Mouse (Mus musculus) yolk sac, embryonic 10.5 days (tissue): ENCODE results near the gene Gm20388.

Source experiments
- DNase-seq: peaks from one replicate; pipeline ENCODE4 v3.0.0-alpha.2; 2017; ENCODE audit warnings: low spot score

The Gm20388 gene

DNA sequence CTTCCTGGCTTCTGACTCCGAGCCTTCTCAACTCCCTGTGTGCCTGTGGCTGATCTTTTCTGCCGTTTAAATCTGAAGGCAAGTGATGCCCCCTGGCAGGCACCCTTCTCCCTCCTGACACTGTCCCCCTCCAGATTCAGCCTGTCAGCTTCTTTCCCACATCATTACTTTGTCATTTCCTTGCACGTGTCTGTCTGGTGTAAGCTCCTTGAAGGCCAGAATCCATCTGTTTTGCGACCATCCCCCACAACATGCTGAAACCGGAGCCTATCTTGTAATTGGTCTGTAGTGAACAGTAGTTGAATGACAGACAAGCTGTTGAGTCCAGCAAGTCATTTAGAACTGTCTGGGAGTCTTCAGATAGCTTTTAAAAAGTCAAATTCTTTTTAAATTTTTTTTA is 134.8 kb downstream of the Gm20388 start:
- DNase-seq, result no peak

DNA sequence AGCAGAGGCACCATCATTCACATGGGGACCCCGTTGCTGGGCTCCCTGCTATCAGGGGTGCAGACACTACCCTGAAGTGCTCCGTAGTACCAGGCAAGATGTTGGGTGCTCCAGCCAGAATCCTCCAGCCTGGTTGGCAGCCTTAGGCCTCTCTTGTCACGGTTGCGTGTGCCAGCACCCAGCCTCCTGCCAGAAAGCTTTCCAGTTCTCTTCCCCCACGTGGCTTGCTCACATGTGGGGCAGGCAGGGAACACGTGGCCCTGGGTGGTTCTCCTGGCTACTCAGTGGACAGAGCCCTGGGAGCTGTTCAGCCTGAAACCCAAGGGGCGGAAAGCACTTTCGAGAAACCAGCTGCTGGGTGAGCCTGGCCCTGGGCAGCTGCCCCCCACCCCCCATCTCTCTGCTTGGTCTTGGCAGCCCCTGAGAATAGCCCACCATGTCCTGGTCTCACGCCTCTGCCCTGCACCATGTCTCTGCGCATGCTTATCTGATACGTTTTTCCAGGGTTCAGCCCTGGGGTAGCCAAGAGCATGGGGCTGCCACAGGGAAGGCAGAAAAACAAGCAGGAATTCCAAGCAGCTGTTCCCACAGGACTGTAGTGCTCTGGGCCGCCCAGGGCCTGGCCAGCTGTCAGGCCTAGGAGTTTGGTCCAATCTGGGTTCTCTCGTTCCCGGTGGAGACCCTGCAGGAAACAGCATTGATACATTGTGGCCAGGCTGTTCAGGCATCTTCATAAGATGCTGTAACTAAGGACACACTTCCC is 135.8 kb downstream of the Gm20388 start:
- peak; percentile 23 for DNase-seq

DNA sequence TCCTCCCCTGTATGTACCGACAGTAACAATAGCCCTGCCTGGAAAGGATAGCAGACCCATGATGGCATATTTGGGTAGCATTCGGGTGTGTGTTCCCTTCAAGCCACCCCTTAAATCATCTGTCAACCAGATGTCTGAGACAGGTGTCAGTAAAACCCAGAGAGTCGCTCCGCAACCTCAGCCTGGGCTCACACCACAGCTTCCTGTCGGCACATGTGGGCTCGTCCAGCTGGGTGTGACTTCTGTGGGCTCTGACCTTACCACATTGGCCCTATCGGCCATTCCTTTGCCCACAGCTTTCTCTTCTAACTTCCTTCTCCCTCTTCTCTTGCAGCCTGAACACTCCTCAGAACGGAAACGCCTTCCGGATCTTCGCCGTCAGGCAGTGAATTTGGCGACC is 139.3 kb downstream of the Gm20388 start:
- DNase-seq, result no peak

GRCm38 (mm10) chr8:120050376-120050775 is 139.7 kb downstream of the Gm20388 start:
- no peak for DNase-seq

DNA sequence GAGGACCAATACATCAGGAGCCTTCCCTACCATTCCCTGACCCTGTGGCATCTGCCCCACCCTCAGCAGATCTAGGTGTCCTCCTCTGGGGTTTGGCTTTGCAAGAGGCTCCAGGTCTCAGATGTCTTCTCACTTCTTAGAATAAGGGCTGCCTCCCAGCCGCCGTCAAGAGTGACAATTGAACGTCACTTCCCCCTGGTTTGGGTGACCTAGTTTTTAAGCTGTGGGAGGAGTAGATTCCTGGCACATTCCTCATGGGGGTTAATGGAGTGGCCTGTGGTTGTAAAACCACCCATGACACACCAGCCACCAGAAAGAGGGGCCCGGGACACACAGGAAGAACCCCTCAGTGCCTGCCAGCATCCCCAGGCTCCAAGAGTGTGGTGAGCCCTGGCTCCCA is 140.4 kb downstream of the Gm20388 start:
- DNase-seq, result no peak

DNA sequence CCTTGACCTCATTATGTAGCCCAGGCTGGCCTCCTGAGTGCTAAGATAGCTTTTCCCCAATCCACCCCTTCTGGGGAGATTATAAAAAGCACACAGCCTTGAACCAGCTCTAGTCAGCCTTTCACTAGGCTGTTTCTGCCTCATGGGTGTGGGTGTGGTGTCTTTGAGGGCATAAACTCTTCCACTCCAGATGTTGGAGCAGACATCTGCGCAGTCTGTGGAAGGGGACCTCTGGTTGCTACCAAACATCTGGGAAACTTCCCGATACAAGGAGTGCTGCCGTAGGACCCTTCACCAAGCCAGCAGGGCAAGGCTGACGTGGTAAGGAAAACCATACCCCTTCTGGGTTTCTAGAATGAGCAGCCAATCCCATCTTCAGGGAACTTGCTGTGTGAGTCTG is 141.3 kb downstream of the Gm20388 start:
- no peak for DNase-seq

GRCm38 (mm10) chr8:120052318-120052717 is 141.7 kb downstream of the Gm20388 start:
- no peak for DNase-seq

DNA sequence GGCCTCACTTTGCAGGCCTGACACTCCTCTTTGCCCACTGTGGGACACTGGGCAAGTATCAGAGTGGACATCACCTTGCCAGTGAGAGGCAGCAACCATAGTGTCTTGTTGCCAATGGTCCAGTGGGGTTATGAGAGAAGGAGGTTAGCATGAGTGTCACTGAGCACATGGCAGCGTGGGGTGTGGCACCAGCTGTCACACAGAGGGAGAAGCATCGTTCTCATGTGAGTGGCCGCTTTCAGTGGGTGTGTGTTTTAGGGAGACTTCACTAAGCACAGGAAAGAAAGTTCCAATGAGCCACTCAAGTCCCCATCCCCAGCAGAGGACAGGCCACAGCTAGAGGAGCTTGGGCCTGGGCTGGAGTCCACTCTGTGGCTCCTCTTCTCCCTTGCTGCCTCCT is 144.2 kb downstream of the Gm20388 start:
- no peak for DNase-seq

DNA sequence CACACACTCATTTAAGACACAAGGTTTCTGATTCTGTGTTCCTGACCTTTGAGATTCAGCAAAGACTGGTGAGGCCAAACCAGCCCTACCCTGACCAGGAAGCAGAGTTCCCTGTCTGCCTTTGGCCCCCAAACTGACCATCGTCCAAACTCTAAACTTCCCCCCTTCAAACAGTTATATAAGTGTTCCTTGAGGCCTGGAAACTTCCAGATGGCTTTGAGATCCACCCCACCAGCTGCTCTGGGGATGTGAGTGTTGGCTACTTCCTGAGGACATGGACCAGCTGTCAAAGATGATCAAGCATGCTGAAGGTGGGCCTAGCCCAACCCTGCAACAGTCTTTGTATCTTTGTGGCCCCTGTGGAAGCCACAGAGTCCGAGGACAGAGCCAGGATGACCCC is 146.4 kb downstream of the Gm20388 start:
- no peak for DNase-seq

- DNase-seq, result no peak
Measured at GRCm38 (mm10) chr8:120062742-120063141, 152.1 kb downstream of the Gm20388 start.

DNA sequence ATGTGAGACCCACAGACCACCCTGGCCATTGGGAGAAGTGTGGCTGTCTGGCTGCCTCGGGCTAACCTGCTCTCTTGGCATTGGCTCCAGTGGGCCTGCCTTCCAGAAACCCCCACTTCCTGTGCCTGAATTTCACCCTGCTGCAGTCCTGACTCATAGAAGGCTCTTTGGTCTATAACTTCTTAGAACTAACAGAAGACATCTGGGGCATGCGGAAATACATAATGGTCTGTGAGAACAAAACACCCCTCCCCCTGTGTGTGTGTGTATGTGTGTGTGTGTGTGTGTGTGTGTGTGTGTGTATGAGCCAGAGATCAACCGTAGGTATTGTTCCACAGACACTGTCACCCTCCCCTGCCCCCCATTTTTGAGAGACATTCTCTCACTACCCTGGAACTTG is 152.7 kb downstream of the Gm20388 start:
- DNase-seq, result no peak

- no peak for DNase-seq
Measured at GRCm38 (mm10) chr8:120065611-120066010, 155.0 kb downstream of the Gm20388 start.

- no peak for DNase-seq
Measured at GRCm38 (mm10) chr8:120066226-120066625, 155.6 kb downstream of the Gm20388 start.

GRCm38 (mm10) chr8:120067936-120068668 is 157.5 kb downstream of the Gm20388 start:
- no peak for DNase-seq

DNA sequence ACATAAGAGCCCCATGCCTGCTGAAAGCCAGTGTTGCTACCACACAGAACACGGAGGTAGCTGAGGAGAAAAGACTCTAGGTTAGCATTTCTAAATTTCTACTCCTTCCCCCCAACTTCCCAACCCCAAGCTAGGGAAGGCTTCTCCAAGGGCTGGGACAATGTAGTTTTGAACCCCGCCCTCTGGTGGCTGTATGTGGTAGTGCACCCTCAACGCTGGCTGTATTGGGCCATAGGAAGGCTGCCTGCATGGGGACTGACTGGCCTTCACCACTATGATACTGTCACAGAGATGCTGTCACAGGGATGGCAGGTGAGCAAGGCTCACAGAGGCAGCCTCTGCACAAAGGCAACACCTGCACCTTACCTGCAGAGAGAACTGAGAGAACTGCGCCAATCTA is 161.0 kb downstream of the Gm20388 start:
- DNase-seq, result peak; percentile 73

- no peak for DNase-seq
Measured at GRCm38 (mm10) chr8:120072259-120072658, 161.6 kb downstream of the Gm20388 start.

DNA sequence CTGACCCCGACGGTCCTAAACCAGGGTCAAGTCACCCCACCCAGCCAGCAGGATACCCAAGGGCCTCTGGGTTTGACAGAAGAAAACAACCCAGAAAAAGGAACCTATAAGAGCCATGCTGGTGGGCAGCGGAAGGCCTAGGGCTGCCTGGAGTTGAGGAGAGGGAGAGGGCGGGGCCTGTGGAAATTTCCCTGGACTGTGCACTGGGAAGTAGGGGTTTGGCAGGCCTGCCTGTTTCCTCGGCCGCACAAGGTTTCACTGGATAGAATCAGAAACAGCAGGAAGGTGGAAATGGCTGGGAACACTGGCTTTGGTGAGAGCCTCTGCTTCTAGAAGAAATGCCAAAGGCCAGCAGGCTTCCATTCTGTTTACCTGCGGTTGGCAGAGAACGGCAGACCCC is 162.2 kb downstream of the Gm20388 start:
- no peak for DNase-seq

- no peak for DNase-seq
Measured at GRCm38 (mm10) chr8:120074516-120074915, 163.9 kb downstream of the Gm20388 start.

- no peak for DNase-seq
Measured at GRCm38 (mm10) chr8:120075347-120075746, 164.7 kb downstream of the Gm20388 start.

DNA sequence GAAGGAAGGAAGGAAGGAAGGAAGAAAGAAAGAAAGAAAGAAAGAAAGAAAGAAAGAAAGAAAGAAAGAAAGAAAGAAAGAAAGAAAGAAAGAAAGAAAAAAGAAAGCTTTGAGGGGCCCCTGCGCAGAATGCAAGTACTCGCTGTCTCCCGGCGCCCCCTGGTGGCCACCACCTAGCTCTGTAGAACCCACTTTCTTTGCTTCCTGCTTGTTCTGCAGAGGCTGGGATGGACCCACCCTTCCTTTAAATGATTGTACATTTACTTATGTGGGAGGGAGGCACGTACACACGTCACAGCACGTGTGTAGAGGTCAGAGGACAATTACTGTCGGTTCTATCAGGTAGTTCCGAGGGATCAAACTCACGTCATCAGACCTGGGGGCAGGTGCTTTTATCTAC is 167.4 kb downstream of the Gm20388 start:
- peak; percentile 52 for DNase-seq

DNA sequence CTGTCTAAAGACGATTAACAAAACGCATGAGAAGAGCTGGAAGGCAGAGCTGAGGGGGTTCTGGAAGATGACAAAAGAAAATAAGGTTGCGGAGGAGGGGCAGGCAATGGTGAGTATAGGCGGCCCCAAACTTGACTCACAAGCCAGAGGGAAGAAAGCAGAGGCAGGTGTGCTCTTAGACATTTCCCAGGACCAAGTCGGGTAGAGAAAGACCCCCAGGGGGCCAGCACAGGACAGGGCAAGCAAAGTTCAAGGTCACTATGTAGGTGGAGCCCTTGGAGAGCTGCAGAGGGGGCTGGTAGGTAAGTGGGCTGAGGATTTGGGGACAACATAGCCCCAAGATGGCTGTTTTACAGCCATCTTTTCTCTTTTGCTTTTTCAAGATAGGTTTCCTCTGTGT is 168.7 kb downstream of the Gm20388 start:
- DNase-seq, result no peak

DNA sequence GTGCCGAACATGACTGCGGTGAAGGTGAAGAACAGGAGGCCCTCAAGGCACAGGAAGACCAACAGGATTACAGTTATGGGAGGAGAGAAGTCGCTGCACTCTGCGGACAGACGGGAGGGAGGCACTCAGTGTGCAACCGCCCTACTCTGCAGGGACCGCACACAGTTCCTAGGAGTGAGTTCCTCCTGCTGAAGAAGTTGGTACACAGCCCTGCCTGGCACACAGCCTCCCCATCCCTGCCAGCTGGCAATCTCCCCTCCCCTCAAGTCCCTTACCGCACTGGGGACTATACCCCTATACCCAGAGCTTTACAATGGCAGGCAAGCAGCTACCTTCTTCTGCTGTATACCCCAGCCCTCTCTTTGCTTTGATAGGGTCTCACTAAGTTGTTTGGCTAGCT is 172.6 kb downstream of the Gm20388 start:
- DNase-seq, result no peak

DNA sequence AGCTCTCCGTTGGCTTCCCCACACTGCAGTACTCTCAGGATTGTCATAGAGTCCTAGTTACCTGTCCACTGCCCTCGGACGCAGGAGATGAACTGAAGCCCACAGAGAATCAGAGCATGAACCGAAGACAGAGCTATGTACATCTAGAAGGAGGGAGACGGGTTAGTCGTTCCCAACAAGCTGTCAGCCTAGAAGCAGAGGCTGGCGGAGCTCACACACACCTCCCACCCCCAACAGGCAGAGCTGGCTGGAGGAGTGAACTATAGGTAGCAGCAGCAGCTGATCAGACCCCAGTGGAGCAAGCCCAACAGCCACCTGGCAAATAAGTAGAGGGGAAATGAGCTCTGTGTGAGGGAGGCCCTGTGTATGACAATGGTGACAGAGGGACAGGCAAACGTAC is 174.1 kb downstream of the Gm20388 start:
- no peak for DNase-seq

DNA sequence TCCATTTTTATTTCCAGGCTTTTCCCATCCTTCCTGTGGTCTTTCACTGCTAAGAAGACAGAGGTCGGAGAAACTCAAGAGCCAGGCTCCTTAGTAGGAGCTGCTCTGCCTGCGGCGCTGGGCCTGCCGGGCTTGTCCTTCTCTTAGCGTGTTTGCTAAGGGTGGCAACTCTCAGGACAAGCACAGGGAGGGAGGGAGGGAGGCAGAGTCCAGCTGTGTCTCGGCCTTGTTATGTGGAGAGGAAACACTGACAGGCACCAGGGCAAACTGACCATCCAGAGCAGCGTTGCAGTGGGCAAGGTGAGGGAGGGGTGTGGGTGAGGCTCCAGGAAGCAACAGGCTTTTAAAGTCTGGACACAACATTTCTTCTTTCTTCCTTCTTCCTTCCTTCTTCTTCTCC is 178.9 kb downstream of the Gm20388 start:
- DNase-seq, result peak; percentile 29
